Mouse (Mus musculus) splenic B cell, adult 2 months (primary cell): ENCODE results near the gene Slc35f4.

Experiments used
- DNase-seq: peaks from one replicate; pipeline ENCODE4 v3.0.0-alpha.2; 2011; ENCODE audit warnings: low read depth, low spot score
- H3K27me3 ChIP-seq: 2 replicates; pipeline ENCODE4 v1.6.1; 2012; ENCODE audit warnings: mild to moderate bottlenecking, low read length, moderate library complexity, mixed read lengths; ENCODE audit not compliant: control insufficient read depth, poor library complexity, insufficient read depth, severe bottlenecking
- H3K36me3 ChIP-seq: 2 replicates; pipeline ENCODE4 v1.6.1; 2012; ENCODE audit warnings: mild to moderate bottlenecking, low read length, moderate library complexity, mixed read lengths; ENCODE audit not compliant: control insufficient read depth, poor library complexity, insufficient read depth, severe bottlenecking

The Slc35f4 gene

DNA sequence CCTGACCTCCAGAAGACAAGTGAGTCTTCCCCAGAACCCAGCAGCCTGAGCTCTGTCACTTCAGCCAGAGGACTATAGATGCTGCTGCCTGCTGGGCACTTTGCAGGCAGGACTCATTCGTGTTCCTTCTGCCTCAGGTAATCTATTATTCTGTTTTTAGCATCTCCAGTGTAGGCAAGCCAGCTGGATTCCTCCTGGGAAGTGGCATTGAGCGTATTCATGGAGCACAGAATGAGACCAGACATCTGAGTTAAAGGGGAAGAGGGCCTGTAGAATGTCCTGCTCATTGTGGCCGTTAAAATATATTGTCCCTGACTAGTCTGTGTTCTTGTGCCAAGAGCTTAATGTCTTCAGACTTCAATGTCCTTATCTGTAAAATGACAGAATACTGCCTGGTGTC is 72.1 kb downstream of the Slc35f4 start:
- Histone ChIP-seq H3K36me3 (no peaks in the 10 kb centered on the region), H3K27me3 (no peaks in the 10 kb centered on the region)
- no peak for DNase-seq

DNA sequence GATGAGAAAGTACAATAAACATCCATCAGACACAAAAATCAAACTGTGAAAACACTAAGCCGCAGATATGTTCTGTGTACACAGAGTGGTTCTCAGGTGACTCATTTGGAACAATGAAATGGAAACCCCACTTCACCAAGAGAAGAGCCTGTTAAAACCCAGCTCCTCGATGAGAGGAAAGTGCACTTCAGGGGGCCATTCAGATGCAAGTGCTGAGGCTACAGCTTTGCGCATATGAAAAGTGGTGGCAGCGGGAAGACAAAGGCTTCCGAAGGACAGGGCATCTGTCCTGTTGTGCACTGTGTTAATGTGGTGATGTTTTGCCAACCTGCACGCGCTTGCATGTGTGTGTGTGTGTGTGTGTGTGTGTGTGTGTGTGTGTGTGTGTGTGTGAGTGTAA is 78.2 kb downstream of the Slc35f4 start:
- Histone ChIP-seq H3K27me3 (no peaks in the 10 kb centered on the region), H3K36me3 (no peaks in the 10 kb centered on the region)
- DNase-seq: no peak

DNA sequence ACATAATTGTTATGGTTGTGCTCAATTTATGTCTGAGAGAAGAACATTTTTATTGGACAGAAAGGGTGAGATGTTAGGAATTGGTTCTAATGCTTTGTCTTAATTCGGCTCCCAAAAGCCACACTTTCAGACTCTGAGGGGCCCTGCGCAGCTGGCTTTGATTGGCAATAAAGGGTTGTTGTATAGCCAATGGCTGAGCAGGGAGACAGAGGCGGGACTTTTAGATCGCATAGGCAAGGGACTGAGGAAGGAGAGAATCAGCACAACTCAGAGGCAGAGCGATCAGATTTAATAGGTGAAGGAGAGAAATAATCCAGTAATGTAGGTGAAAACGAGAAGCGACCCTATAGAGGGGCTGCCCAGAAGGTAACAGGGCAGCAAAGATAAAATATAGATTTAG is 79.4 kb downstream of the Slc35f4 start:
- DNase-seq: no peak
- no peaks in the 10 kb centered on the region for H3K27me3 ChIP-seq
- H3K36me3 ChIP-seq: no peaks in the 10 kb centered on the region

DNA sequence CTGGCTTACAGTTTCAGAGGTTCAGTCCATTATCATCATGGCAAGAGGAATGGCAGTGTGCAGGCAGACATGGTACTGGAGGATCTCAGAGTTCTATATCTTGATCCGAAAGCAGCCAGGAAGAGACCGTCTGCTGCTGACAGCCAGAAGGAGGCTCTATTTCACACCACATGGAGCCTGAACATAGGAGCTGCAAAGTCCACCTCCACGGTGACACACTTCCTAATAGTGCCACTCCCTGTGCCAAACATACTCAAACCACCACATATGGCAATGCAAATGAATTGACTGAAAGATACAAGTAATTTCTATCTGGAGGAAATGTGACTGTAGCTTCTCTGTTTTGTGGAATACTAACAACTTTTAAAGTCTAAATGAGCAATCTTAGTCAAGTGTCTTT is 89.0 kb downstream of the Slc35f4 start:
- DNase-seq: no peak
- no peaks in the 10 kb centered on the region for H3K27me3 ChIP-seq
- H3K36me3 ChIP-seq: no peaks in the 10 kb centered on the region

DNA sequence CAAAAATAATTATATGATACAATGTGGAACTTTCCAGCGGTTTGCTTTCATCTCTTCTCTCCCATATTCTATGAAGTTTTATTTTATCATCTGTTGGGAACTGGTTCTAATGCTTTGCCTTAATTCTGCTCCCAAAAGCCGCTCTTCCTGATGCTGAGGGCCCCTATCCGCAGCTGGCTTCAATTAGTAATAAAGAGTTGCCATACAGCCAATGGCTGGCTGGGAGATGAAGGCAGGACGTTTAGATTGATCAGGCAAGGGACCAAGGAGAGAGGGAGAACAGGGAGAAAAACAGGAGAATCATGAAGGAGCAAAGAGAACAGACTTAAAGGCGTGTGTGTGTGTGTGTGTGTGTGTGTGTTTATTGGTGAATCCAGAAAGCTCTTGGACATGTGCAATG is 94.0 kb downstream of the Slc35f4 start:
- no peak for DNase-seq
- H3K27me3 ChIP-seq: no peaks in the 10 kb centered on the region
- no peaks in the 10 kb centered on the region for H3K36me3 ChIP-seq

DNA sequence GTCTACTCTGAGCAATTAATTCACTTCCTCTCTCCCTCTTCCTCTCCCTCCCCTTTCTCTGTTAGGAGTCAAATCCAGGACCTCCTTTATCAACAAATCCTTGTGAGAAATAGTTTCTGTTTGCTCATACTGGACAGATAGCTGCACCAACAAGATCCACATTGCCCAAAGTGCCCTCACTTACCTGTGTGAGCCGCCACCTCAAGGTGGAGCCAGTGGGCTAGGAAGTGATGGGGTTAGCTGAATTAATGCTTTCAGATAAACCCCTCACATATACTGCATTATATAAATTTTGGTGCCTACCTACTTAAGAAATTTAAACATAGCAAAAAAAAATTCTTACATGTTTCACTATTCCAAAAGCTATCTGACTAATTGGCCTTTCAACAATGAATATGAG is 133.4 kb downstream of the Slc35f4 start:
- no peak for DNase-seq
- no peaks in the 10 kb centered on the region for H3K36me3 ChIP-seq

GRCm38 (mm10) chr14:49362161-49362560 is 163.7 kb downstream of the Slc35f4 start:
- H3K36me3 ChIP-seq: no peaks in the 10 kb centered on the region

More for the DNA sequence above, 133.4 kb downstream of the Slc35f4 start:
- H3K27me3 ChIP-seq: no peaks in the 10 kb centered on the region

DNA sequence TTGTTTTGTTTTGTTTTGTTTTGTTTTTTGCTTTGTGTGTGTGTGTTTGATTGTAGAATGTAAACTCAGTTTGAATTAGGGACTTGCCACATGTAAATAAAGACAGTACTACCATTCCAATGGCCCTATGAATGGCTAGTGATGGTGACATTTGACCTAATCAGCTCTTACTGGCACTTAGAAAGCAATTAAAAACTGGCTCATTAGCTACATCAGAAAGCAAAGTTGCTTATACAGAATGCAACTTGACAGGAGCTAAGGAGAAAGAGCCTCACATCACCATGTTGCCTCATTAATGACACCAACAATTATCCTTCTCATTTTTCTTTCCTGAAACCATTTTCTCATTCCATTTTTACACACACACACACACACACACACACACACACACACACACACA is 170.3 kb downstream of the Slc35f4 start:
- no peaks in the 10 kb centered on the region for H3K27me3 ChIP-seq
- H3K36me3 ChIP-seq: no peaks in the 10 kb centered on the region
- no peak for DNase-seq

More at GRCm38 (mm10) chr14:49362161-49362560, 163.7 kb downstream of the Slc35f4 start:
- no peak for DNase-seq
- no peaks in the 10 kb centered on the region for H3K27me3 ChIP-seq

DNA sequence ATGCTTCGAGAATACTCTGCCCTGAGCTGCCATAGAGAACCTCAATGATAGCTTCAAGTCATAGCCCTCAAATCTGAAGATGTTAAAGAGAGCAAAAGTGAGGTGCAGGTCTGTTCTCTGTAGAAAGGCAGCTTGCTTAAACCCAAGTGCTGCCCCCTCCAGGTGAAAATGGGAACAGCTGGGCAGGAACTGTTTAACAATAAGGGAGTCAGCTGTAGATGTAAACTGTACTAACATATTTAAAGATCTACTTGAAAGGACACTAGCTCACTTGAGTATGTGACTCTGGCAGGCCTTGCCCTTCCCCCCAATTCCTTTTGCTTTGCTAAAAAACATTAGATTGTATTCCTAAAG is 177.0 kb downstream of the Slc35f4 start:
- no peak for DNase-seq
- H3K27me3 ChIP-seq: no peaks in the 10 kb centered on the region
- no peaks in the 10 kb centered on the region for H3K36me3 ChIP-seq

DNA sequence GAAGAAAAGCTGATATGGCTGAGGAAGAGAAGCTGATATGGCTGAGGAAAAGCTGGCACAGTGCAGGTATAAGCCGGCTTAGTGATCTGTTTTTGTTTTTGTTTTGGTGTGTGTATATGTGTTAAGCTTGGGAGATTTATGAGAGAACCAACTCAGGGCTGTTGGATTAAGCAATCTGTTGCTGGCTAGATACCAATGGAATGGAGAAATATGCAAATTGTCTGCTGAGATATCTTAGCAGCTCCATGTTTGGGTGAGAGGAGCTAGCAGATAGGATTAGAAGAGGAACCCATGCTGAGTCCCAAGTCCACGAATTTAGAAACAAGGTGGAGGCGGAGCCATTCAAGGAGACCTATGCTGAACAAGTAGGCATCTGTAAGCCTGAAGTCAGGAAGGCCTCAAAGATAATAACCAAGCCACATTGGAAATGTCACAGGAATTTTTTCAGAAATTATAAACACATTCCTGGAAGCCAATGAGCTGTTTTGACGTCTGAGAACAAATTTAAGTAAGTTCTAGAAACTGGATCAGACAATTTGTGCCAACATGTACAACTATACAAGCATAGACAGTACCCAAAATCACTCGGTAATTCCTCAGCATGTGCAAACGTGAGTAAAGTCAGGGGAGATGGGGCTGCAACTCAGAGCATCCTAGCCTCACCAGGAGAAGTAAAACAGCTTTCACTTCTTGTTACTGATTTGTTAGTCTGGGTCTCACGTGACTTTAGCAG is 177.5 kb downstream of the Slc35f4 start:
- Histone ChIP-seq H3K27me3 (no peaks in the 10 kb centered on the region), H3K36me3 (no peaks in the 10 kb centered on the region)
- no peak for DNase-seq

DNA sequence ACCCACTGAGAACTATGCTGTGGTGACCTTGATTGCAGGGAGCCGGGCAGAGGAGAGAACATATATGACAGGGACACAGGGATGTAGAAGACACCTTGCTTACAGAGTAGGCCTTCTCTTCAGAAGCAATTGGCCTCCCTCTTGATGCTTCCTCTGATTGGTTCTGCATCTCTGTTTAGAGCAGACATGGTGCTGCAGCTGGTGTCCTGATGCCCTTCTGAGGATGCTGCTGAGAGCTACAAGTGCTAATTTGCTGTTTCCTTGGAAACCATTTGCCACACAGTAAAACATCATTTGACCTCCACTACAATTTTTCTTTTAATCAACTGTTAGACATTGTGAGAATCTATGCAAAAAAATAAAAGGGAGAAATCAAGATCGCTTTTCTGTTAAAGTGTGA is 180.0 kb downstream of the Slc35f4 start:
- no peaks in the 10 kb centered on the region for H3K27me3 ChIP-seq
- DNase-seq: no peak
- H3K36me3 ChIP-seq: no peaks in the 10 kb centered on the region

- Histone ChIP-seq H3K27me3 (no peaks in the 10 kb centered on the region), H3K36me3 (no peaks in the 10 kb centered on the region)
- DNase-seq: no peak
Measured at GRCm38 (mm10) chr14:49337011-49337410, 188.8 kb downstream of the Slc35f4 start.

- Histone ChIP-seq H3K27me3 (no peaks in the 10 kb centered on the region), H3K36me3 (no peaks in the 10 kb centered on the region)
- DNase-seq: no peak
Measured at GRCm38 (mm10) chr14:49333841-49334240, 192.0 kb downstream of the Slc35f4 start.

DNA sequence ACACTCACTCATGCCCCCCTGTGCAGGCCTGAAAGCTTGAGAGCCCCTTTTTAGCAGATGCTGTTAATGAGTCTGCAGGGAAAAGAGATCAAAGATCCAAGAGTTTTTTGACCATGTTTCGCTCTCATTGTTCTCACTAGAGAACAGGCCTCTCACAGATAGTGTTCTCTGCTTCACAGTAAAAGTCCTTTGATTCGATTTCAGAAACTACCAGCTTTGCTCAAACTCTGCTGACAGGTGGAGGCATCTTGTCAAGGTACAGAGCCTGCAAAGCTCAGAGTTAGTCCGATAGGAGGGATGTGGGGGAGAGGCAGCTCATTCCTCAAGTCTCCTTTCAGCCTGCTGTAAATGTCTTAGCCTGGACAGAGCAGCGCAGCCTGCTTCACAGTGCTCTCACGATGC is 209.4 kb downstream of the Slc35f4 start:
- no peaks in the 10 kb centered on the region for H3K27me3 ChIP-seq
- H3K36me3 ChIP-seq: no peaks in the 10 kb centered on the region
- DNase-seq: no peak

DNA sequence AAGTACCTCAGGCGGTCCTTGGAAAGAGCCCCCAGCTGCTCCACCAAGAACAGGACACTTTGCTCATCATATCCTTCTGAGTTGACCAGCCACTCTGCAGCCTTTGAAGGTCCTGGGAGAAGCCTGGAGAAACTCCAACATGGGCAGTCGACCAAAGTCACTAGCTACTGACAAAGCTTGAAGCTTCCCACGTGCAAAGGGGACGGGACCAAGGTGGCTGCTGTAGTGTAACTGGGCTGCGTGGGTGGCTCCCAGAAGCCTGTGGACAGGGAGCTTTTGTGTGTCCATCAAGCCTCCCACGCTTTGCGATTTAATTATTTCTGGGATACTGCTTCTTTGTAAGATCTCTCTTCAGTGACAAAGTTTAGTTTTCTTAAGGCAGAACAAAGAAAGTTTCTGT is 211.9 kb downstream of the Slc35f4 start:
- DNase-seq: no peak
- Histone ChIP-seq H3K27me3 (no peaks in the 10 kb centered on the region), H3K36me3 (no peaks in the 10 kb centered on the region)

- Histone ChIP-seq H3K36me3 (no peaks in the 10 kb centered on the region), H3K27me3 (no peaks in the 10 kb centered on the region)
- no peak for DNase-seq
Measured at GRCm38 (mm10) chr14:49313376-49313775, 212.5 kb downstream of the Slc35f4 start.
